Mouse (Mus musculus) cortical plate, adult 2 months (tissue): Measurements from ENCODE around the gene Hspa12a. TPM values are rescaled to one million over a fixed set of nuclear protein-coding genes. Genes with fewer than 3 reads are reported as not detected.
A peak's percentile ranks its signal among the peaks of the same experiment; 100 is the strongest.

Source experiments
- H3K27ac ChIP-seq: fragments of 200-500 bp; 2 replicates; pipeline ENCODE4 v1.5.1; 2012; ENCODE audit warnings: low read length, control low read depth, inconsistent platforms; ENCODE audit not compliant: insufficient read depth
- H3K4me1 ChIP-seq: fragments of 200-500 bp; 2 replicates; pipeline ENCODE4 v1.6.1; 2011; ENCODE audit warnings: low read length; ENCODE audit not compliant: control insufficient read depth, insufficient read depth
- H3K4me3 ChIP-seq: fragments of 200-500 bp; 2 replicates; pipeline ENCODE4 v1.5.1; 2011; ENCODE audit warnings: mild to moderate bottlenecking, low read length, control low read depth; ENCODE audit not compliant: insufficient read depth
- CTCF ChIP-seq: fragments of 200-500 bp; IDR thresholded peaks from 2 replicates; pipeline ENCODE4 v1.5.1; 2011; ENCODE audit warnings: mild to moderate bottlenecking, control low read depth, low read length; ENCODE audit not compliant: insufficient read depth; ENCODE audit errors: extremely low read depth
- POLR2A ChIP-seq: fragments of 200-500 bp; IDR thresholded peaks from 2 replicates; pipeline ENCODE4 v1.6.1; 2011; ENCODE audit warnings: mild to moderate bottlenecking, low read length, control low read depth; ENCODE audit not compliant: insufficient read depth; ENCODE audit errors: extremely low read depth
- polyA plus RNA-seq: library from polyadenylated mRNA; depleted of rRNA; stranded (reverse); fragments of >200 nt; gene quantifications from 2 replicates; pipeline ENCODE4 v1.2.3, GENCODE M21; 2012; rRNA removed

Hspa12a gene
- polyA plus RNA-seq, 1 experiment, result 122 TPM

DNA sequence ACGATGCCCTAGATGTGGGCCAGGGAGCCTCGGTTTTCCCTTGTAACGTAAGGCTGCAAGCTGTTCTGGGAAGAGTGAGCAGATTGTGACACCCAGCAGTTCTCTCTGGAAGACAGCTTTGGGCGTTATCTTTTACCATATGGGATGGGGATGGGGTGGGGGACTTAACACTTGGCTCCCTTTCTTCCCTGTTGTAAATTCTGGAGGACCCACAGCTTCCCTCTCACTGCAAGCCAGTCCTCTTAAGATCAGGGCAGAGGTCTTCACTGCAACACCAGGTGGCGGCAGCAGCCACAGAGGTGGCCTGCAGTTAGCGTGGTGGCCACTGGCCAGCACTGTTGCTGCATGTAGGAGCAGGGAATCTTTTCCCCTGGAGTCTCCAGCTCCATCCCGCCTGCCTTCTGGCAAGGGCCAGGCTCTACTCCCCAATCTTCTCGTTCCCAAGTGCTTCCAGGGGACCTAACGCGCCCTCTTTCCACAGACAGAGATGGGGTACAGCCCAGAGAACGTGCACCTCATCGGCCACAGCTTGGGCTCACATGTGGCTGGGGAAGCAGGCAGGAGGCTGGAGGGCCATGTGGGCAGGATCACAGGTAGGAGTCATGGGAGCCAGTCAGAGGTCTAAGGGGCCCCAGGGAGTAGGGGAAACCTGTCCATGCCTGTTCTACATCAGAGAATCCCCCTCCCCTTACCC, 180.5 kb downstream of the Hspa12a start:
- TF ChIP-seq CTCF (peak; percentile 73), POLR2A (no peak)
- no peak overlapping the region for H3K27ac ChIP-seq
- H3K4me3 ChIP-seq, result no peak overlapping the region

DNA sequence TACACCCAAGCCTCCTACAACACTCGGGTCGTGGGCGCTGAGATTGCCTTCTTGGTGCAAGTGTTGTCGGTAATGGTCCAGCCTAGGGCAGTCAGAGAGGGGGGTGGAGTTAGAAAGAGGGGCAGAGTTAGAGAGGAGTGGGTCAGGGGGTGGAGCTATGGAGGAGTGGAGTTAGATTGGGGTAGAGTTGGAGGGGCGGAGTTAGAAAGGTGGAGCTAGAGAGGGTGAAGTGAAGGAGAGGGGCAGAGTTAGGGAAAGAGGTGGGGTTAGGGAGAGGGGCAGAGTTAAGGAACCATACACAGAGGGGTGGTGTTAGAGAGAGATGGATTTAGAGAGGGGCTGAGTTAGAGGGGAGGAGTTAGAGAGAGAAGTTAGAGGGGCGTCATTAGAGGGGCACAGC, 181.1 kb downstream of the Hspa12a start:
- no peak overlapping the region for H3K27ac ChIP-seq
- no peak overlapping the region for H3K4me3 ChIP-seq
- TF ChIP-seq POLR2A (no peak), CTCF (no peak)
- no peaks in the 10 kb centered on the region for H3K4me1 ChIP-seq

More for the DNA sequence above, 180.5 kb downstream of the Hspa12a start:
- no peaks in the 10 kb centered on the region for H3K4me1 ChIP-seq

DNA sequence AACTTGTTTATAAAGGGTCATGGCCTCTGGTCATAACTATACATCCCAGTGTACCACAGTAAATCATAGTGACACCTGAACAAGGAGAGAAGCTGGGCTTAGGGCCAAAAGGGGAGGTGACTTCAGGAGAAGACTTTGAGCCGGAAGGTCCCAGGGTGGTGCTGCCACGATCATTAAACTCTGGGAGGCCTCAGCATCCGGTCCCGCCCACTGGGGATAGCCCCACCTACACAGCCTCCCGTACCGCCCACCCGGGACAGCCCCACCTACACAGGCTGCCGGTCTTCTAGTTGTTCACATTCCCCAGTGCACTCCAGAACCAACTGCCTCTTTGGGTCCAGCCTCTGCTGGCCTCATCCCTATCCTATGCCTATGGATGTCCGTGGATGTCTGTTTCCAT, 184.0 kb downstream of the Hspa12a start, which contains the start of gene Pnliprp2:
Gene Pnliprp2, plus strand, starts transcription at position 297 of the 400 bp plus-strand sequence.
- no peak within 1 kb of the TSS for H3K27ac ChIP-seq
- TF ChIP-seq POLR2A, result no peak
- no peaks in the 10 kb centered on the region for H3K4me1 ChIP-seq
- H3K4me3 ChIP-seq, result no peak within 1 kb of the TSS

DNA sequence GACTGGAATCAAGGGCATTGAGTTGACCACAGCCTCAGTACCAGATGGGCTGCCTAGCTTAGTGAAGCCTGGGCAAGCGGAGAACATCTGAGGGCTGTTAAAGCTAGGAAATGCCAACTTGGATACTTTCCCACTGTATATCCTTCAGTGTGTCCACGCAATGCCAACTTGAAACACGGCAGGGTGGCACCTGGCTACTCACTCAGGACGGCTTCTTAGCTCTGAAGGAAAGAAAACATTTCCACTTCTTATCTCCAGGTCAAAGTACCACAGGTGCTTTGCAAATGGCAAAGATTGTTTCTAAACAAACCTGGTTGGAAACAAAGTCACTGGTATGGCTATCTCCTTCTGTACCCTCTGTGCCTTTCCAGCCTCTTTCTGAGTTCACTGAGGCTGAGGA, 184.6 kb downstream of the Hspa12a start:
- Histone ChIP-seq H3K27ac (no peak overlapping the region), H3K4me1 (no peaks in the 10 kb centered on the region), H3K4me3 (no peak overlapping the region)
- TF ChIP-seq POLR2A (no peak), CTCF (no peak)

DNA sequence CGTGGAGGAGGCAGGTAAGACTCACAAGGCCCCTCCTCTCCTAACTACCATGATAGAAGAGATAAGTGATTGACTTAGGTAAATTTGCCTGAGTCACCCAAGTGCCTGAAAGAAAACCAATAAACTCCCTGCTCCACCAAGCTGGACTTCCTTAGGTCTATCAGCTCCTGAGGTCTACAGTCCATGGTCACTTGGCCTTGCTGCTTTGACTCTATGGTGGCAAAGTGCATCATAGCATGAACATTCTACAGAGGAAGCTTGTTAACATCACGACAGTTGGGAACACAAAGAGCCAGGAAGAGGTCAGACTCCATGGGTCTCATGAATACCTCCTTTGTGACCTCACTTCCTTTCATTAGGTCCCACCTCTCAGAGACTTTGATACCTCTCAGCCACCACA, 191.9 kb downstream of the Hspa12a start:
- Histone ChIP-seq H3K4me1 (no peaks in the 10 kb centered on the region), H3K4me3 (no peak overlapping the region), H3K27ac (no peak overlapping the region)
- TF ChIP-seq POLR2A, result no peak
- no peak for TF ChIP-seq CTCF

DNA sequence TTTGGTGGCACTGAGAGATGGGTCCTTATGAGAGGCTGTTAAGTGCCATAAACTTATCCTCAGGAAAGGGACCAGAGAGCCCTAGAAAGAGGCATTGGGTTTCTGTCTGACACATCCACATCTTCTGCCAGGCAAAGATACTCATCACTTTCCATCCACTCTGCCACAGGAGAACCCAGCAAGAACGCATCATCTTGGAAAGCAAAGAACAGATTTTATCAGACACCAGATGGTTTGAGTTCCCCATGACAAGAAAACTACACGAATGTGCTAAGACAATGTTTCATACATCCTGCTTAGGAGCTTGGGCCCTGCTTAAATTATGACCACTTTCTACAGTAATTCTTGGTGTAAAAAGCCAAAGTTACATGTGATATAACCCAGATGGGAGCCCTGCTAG, 192.6 kb downstream of the Hspa12a start:
- no peak for TF ChIP-seq CTCF
- no peak for TF ChIP-seq POLR2A
- no peak overlapping the region for H3K27ac ChIP-seq
- no peak overlapping the region for H3K4me3 ChIP-seq
- no peaks in the 10 kb centered on the region for H3K4me1 ChIP-seq

DNA sequence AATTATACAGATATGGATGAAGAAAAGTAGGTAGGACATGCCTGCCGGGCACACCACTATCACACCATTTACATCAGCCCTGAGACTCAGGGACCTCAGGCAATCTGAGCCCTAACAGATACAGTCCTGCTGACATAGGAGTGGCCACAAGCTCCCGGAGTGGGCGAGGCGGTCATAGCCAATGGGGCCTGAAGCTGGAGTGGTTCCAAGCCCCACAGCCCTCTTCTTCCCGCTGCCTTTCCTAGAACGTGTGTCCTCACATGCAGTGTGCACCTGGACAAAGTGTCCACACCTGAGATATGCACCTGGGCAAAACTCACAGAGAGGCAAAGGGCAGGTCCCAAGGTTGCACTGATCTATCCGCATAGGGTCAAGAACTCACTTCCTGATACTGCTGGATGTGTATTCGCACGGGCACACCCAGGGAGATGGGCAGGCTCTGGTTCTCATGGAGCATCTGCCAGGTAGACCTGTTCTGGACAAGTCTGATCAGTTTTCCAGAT, 195.9 kb downstream of the Hspa12a start:
- Histone ChIP-seq H3K27ac (no peak overlapping the region), H3K4me1 (no peaks in the 10 kb centered on the region), H3K4me3 (no peak overlapping the region)
- TF ChIP-seq CTCF (no peak), POLR2A (no peak)

Other genes with a start within 250 kb of the Hspa12a start
- not detected in 2 replicates for gene Pnliprp1, start 214.8 kb downstream of the Hspa12a start, polyA plus RNA-seq
- 0.08 and 0.17 TPM in 2 replicates for gene Pnliprp2, start 183.9 kb downstream of the Hspa12a start, polyA plus RNA-seq
- 0.15 and 0.30 TPM in 2 replicates for gene 1700019N19Rik, start 149.2 kb downstream of the Hspa12a start, polyA plus RNA-seq
- gene Eno4, start 229 bp downstream of the Hspa12a start, polyA plus RNA-seq, result 1.9 and 2.6 TPM in 2 replicates
- 21.8 and 23.0 TPM in 2 replicates for gene Shtn1, start 132.4 kb upstream of the Hspa12a start, polyA plus RNA-seq
- gene Vax1, start 226.4 kb upstream of the Hspa12a start, polyA plus RNA-seq, result 0.98 and 1.6 TPM in 2 replicates